Mouse (Mus musculus): ENCODE measurements around the gene Trnau1ap.
"Not testable (repeated sequence)": the region's sequence is repeated elsewhere in the genome, so short reads cannot be mapped to it uniquely, and the experiment has no call there.

Gene Trnau1ap

DNA sequence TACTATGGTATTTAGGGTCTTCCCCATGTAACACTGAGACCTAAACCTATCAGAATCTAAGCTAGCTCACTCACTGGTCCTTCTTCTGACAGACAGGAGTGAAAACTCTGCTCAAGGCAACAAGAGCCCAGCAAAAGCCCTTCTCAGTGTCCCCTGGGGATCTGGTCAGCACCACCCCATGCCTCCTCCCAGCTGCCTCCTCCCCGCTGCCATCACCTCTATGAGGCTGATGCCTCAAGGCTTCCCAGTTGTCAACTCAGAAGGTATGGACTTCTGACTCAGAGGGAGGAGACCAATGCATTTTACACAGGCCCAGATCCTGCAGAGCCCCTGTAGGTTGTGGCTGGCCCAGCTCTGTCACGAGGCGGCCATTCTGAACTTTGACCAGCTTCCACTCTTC, 12.1 kb upstream of the Trnau1ap start:
- DNase-seq: no peak

GRCm38 (mm10) chr4:132338943-132339342, 9.6 kb upstream of the Trnau1ap start:
- no peak for DNase-seq

- DNase-seq: no peak
These were observed 3.5 kb upstream of the Trnau1ap start for GRCm38 (mm10) chr4:132332880-132333279.

DNA sequence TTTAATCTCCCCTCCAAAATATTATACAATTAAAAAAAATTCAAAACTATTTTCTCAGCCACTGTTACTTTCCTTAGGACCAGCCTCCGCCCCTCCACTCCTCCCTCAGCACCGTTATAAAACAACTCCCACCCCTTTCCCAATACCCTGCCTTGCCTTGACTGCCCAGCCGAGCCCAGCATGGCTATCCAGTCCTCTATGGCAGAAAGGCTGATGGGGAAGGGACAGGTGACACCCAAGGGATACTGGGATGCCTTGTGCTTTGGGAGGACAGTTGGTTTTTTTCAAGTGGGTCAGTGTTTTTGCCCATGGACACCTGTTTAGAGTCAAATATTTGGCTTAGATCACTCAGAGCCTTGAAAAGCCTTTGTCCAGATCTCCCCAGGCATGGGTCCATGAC, 2.6 kb upstream of the Trnau1ap start:
- DNase-seq: no peak

DNA sequence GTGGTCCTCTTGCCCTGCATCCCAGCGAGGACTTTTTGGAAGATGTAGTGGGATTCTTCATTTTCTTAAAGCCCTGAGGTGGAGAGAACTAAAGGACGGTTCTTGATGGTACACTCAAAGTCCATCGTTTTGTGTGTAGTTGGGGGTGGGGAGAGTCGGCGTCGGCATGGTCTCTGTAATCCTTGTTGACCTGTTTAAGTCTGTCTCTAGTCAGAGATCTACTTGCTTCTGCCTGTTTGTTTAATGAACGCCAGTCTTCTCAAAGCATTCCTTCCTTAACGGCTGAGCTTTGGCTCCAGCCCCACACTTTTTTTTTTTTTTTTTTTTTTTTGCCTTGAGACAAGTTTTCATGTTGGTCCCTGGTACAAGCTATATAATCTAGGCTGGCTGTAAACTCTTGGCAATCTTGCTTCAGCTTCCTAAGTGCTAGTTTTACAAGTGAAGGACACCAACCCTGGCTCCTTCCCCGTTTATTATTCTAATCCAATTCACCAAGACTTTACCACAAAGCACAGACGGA, 557 bp upstream of the Trnau1ap start:
- no peak for DNase-seq

- DNase-seq: no peak
These were observed 851 bp downstream of the Trnau1ap start for GRCm38 (mm10) chr4:132328391-132328982.

- no peak for DNase-seq
These were observed 2.9 kb downstream of the Trnau1ap start for GRCm38 (mm10) chr4:132326481-132326880.

DNA sequence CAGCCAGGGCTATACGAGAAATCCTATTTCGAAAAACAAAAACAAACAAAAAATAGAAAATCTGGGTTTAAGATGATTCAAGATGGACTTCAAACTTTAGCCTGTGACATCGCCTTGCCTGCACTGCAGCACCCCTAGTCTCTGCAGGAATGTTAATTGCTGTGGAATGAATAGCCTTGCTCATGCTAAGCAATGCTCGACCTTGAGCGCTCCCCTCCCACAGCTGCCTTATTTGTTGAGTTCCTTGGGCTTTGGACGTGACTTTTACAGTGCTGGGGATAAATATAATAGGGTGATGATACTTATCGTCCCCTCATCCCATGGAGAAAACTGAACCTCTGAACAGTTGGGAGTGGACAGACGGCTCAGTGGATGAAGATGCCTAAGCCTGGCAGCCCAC, 13.6 kb downstream of the Trnau1ap start:
- DNase-seq: no peak

DNA sequence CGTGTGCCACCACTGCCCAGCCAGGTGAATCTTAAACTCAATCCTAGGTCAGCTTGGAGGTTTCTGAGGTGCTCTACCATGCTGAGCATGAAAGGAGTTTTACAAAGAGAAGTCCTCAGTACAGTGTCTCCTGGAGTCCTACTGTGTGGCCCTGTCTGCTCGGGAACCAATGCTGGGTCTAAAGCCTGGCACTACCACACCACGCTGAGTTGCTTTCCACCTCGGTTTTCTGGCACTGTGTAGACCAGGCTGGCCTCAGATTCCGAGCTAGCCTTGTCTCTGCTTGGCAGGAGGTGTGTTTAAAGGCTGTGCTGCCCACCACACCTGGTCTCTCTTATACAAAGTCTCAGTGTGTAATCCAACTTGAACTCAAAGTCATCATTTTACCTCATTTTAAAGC, 16.7 kb downstream of the Trnau1ap start:
- DNase-seq: no peak

DNA sequence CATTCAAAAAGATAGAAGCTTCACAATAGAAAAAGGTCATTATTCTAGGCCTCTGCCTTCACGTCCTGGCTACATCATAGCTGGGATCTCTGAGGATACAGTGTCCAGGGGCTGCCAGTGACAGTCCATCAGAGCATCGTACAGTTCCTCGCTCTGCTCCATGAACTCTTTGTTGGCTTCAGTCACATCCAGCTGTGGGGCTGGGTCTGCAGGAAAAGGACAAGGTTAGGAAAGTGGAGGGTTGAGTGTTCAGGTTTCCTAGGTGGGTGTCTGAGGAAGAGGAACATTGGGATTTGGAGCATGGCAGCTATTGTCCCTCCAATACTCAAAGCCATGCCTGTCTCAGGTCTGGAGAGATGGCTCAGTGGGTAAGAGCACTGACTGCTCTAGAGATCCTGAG, 17.5 kb downstream of the Trnau1ap start:
- DNase-seq: no peak

- DNase-seq: no peak
These were observed 18.1 kb downstream of the Trnau1ap start for GRCm38 (mm10) chr4:132311209-132311608.

DNA sequence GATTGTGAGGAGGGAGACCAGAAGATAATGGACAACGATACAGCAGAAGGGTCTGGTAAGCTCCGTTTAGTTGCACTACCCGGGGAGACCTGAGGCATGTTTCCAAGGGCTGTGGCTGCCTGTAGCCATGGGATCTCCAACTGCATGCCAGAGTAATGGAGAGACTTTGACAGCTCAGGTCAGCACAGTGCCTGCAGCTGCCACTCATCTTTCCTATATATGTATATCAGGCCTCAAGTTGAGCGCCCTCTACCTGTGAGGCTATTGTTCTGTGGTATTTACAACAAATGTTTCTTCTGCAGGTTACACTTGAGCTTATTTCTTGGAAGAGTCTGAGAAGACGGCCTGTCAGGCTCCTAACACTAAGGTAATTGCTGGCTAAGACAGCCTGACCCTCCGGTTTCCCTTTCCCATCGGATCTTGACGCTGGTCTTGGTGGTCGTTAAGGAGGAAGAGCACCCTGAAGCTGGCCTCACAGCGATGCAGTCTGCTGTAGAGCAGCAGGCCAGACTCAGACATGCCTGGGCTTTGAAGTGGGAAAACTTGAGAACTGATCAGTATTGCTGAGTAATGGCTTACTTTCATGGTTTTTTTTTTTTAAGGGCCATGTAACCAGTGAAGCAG, 19.4 kb downstream of the Trnau1ap start:
- DNase-seq: peak; percentile 67

DNA sequence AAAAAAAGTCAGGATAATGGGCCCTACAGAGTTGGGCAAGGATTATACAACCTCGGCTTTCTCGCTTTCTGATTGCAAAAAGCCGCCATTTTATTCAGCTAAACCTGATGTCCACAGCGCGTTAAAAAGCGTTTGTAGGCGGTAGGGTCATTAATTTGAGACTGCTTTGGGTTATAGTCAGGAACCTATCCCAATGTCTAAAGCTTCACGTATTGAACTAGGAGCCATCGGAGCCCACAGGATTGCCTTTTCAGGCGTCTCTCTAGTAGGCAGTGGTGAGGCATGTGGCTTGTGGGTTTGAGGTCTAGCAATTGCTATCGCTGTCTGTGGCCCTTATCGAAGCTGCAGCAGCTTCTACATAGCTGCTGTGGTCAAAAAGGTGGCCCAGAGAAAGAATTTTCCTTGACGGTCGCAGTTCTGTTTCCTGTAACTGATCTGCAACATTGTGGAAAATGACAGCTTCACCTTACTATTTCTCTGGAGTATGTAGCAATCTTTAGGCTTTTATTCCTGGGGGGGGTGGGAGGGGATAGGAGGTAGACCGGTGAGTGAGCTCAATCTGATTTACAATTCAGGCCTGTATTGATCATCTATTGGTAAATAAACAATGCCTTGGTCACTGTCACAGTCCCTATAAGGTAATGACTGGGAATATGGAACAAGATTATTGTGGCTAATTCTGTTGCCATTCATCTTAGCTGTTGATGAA, 20.0 kb downstream of the Trnau1ap start:
- DNase-seq: no peak

DNA sequence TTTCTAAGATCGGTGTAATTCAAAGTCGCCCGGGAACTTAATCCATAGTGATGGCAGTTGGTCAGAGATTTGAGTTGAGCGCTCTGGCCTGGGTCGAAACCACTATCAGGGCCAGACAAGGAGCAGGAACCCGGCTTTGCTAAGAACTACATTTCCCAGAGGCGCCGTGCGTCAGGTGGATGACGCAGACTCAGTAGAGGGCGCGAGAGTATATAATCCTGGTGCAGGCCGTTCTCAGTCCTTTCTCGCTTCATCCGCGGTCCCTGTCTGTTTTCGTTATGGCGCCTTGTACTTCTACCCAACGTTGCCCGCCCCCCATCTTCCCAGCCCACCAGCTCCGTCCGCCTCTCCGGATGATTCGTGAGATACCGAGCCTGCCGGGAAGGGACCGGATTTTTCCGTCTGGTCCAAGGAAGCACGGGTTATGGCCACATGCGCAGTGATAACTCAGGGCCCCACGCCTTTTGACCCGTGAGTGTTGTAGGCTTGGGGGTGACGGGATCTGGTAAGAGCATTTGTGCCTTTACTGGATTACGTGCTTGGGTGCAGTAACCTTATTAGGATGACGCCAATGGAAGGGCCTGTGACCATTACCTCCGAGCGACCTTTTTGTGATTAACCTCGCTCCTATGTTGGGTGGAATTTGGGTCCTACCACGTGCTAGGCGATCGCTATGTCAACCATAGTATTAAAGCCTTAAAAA, 20.8 kb downstream of the Trnau1ap start:
- DNase-seq: peak; percentile 88

DNA sequence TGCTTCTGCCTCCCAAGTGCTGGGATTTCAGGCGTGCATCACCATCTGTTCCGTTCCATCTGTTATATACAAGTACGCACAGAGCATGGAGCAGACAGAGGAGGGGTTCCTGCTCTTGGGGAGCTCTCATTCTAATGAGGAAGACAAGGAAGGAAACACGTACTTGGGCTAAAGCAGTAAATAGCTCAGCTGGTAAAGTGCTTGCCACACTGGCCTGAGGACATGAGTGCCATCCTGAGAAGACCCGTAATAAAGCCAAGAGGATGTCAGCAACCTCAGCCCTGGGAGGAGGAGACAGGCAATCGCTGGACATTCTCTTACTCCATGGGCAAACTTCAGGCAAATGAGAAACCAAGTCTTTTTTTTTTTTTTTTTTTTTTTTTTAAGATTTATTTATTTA, 23.3 kb downstream of the Trnau1ap start:
- no peak for DNase-seq

GRCm38 (mm10) chr4:132305276-132305675, 24.1 kb downstream of the Trnau1ap start:
- no peak for DNase-seq

GRCm38 (mm10) chr4:132303484-132303883, 25.9 kb downstream of the Trnau1ap start:
- not testable (repeated sequence) for DNase-seq

- peak; percentile 43 for DNase-seq
These were observed 26.3 kb downstream of the Trnau1ap start, which contains the start of gene Rab42 for GRCm38 (mm10) chr4:132302939-132303479. Rab42 (minus strand) TSS chr4:132303385.

GRCm38 (mm10) chr4:132301965-132302938, 27.1 kb downstream of the Trnau1ap start:
- DNase-seq: no peak

DNA sequence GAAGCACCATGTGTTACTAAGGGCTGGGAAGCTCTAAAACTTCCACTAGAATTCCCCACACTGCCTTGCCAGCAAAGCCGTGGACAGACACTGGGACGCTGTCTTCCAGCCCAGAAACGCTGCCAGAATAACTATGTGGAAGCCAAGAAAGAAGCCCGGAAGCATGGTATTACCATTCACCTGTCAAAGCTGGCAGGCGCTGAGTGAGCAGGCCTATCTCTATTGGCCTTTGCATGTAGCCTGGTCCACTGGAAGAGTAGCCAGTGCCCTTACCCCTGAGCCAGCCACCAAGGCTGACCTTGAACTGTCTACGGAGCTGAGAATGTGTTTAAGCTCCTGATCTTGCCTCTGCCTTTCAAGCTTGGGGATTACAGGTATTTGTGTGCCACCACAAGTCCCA, 27.9 kb downstream of the Trnau1ap start:
- DNase-seq: no peak

DNA sequence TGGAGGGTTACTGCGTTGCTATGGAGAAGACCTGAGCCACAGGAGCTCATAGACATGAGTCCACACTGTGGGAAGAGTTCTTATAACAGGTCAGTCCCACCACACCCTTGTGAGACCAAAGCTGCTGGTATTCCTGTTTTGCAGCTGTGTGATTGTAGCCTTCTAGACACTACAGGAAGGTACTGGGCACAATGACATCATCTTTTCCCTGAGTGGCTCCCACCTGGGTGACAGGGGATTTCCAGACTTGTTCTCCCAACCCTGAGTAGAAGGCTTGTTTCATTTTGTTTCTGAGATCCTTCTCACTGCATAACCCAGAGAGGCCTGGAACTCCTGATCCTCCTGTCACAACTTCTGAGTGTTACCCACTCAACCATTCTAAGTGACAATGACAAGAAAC, 29.5 kb downstream of the Trnau1ap start:
- DNase-seq: no peak

Data from lung, postnatal 14 days (tissue).